Mouse (Mus musculus): ENCODE measurements around the gene Nup153.

DNA sequence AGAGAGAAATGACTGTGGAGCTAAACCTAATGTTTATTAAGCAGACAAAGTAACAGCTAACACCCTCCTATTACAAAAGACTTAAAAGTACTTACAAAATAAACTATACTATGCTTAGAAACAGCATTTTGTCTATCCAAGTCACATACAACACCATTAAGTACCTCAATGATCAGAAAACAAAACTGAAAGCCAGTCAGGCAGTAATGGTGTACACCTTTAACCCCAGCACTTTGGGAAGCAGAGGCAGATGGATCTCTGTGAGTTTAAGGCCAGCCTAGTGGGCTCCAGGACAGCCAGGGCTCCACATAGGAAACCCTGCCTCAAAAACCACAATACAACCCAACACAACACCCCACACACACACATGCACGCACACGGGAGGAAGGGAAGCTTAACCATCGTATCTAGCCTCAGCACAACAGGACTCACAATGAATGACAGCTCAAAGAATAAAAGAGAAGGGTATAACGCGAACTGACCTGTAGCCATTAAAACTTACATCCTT is 8.8 kb downstream of the Nup153 start:
- TF ChIP-seq EP300 (optimal IDR thresholded peaks at IDR 0.05) (no peak), CTCF (IDR thresholded peaks at IDR 0.05; ENCODE audit: low read depth) (no peak)
